Mouse (Mus musculus) neural tube, embryonic 10.5 days (tissue): Measurements from ENCODE around the gene Fez1.

Source experiments
- DNase-seq: peaks from one replicate; pipeline ENCODE4 v3.0.0-alpha.2; 2017; ENCODE audit warnings: low spot score; ENCODE audit errors: extremely low spot score

The Fez1 gene

GRCm38 (mm10) chr9:36821644-36822000 lies at the start of gene Fez1:
Gene Fez1, plus strand, starts transcription at chr9:36821864.
- peak; percentile 91 for DNase-seq

- no peak for DNase-seq
Observed at GRCm38 (mm10) chr9:36783921-36784320, 37.7 kb upstream of the Fez1 start.

GRCm38 (mm10) chr9:36792191-36792590 lies 29.5 kb upstream of the Fez1 start:
- no peak for DNase-seq

GRCm38 (mm10) chr9:36794487-36794886 lies 27.2 kb upstream of the Fez1 start:
- no peak for DNase-seq

- DNase-seq = no peak
Observed at GRCm38 (mm10) chr9:36795556-36795955, 26.1 kb upstream of the Fez1 start.

GRCm38 (mm10) chr9:36796224-36796623 lies 25.4 kb upstream of the Fez1 start:
- no peak for DNase-seq

GRCm38 (mm10) chr9:36796781-36797555 lies 24.7 kb upstream of the Fez1 start, which contains the start of gene Ei24:
Gene Ei24, minus strand, starts transcription at chr9:36797393.
- DNase-seq = peak; percentile 93

GRCm38 (mm10) chr9:36801961-36802360 lies 19.7 kb upstream of the Fez1 start:
- no peak for DNase-seq

- DNase-seq = no peak
Observed at GRCm38 (mm10) chr9:36802951-36803350, 18.7 kb upstream of the Fez1 start.

GRCm38 (mm10) chr9:36803386-36803785 lies 18.3 kb upstream of the Fez1 start:
- no peak for DNase-seq

- DNase-seq = no peak
Observed at GRCm38 (mm10) chr9:36803926-36804325, 17.7 kb upstream of the Fez1 start.

- no peak for DNase-seq
Observed at GRCm38 (mm10) chr9:36805256-36805975, 16.2 kb upstream of the Fez1 start.

GRCm38 (mm10) chr9:36808126-36808785 lies 13.4 kb upstream of the Fez1 start:
- no peak for DNase-seq

GRCm38 (mm10) chr9:36814486-36814885 lies 7.2 kb upstream of the Fez1 start:
- no peak for DNase-seq

- no peak for DNase-seq
Observed at GRCm38 (mm10) chr9:36818905-36819304, 2.8 kb upstream of the Fez1 start.

- no peak for DNase-seq
Observed at GRCm38 (mm10) chr9:36820969-36821643, 558 bp upstream of the Fez1 start.

GRCm38 (mm10) chr9:36822024-36822423 lies 360 bp downstream of the Fez1 start:
- DNase-seq = no peak

- DNase-seq = no peak
Observed at GRCm38 (mm10) chr9:36826612-36827363, 5.1 kb downstream of the Fez1 start.

- no peak for DNase-seq
Observed at GRCm38 (mm10) chr9:36831401-36831800, 9.7 kb downstream of the Fez1 start.

GRCm38 (mm10) chr9:36832529-36832928 lies 10.9 kb downstream of the Fez1 start:
- peak; percentile 88 for DNase-seq
